Mouse (Mus musculus) T-cell, adult 66 days (primary cell): ENCODE data around the gene Atp5d. TPM values are rescaled to one million over a fixed set of nuclear protein-coding genes. Genes with fewer than 3 reads are reported as not detected.

ENCODE experiments used
- total RNA-seq, 2 experiments: library from RNA; stranded (reverse); gene quantifications; 3 replicates in 1 of 2; 4 replicates in 1 of 2; pipeline ENCODE4 v1.2.4; 2023

Gene Atp5d
- total RNA-seq, result 100 to 1,000 TPM; 157 to 178 TPM

DNA sequence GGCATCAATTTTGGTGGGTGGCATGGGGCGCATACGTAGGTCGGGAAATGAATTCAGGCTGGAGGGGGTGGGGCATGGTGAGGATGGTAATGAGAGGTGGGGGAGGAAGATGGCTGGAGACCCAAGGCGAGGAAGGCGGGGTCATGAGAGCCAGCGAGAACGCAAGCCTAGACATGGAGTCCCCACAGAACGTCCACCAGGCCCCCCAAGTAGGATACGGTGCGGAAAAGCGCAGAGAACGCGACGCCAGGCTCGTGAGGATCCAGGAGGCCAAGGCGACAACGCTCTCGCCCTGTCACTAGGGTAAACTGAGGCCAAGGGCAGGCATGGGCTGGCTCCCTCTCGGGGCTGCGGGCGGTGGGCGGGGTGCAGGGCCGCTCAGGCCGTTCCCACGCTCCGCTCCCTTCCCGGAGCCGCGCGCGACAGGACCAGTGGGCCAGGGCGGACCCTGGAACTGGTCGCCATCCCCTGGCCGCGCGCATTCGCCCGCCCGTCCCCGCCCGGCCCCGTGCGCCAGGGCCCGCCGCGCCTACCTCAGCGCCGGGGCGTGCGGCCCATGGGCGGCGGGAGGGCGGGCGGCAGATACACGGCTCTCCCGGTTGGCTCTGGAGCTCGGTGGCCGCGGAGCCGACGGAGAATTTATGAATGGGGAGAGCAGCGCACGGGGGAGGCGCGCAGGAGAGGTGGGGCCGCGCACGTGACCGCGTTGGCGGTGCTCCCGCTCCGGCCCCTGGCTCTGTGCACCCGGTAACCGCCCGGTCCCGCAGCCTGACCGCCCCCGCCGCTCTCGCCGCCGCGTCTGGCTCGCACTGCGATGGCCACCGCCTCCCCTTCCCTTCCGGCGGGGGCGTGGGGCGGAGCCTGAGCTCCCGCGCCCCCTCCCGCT, at the start of gene Atp5d:
Gene Atp5d (plus strand): TSS at position 80 of the 886 bp plus-strand sequence.

GRCm38 (mm10) chr10:80105460-80105859, 33.0 kb upstream of the Atp5d start, which contains the start of gene Sbno2:
TSS of gene Sbno2 (minus strand) at chr10:80105571.

DNA sequence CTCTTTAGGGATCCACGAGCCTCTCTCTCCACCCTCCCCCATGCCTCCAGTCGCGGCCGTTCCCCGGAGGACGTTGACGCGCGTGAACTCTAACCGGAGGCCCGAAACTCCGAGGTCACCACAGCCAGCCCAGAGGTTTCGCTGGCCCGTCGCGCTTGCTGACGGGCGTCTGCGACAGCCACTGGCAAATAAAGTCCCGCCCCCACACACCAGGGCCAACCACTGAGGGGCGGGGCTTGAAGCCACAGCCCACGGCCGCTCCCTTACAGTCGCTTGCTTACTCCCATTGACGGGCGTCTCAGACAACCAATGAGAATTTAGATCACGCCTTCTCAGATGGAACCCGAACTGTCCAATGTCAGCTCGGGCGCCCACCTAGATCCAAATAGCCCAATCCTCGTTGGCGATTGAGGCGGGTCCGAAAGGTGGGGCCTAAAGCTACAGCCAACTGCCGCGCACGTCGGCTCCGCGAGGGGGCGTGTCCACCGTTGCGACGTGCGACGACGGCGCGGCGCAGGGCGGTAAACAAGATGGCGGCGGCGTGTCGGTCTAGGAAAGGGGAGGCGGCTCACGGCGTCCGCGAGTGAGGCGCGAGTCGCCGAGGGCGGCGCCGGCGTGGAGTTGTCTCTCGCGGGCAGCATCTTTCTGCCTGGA, 23.0 kb upstream of the Atp5d start, which contains the start of gene Stk11:
Gene Stk11 (plus strand): TSS at position 514 of the 654 bp plus-strand sequence.

GRCm38 (mm10) chr10:80140666-80141035, 2.2 kb downstream of the Atp5d start, which contains the start of gene Cbarp:
TSS of gene Cbarp (minus strand) at chr10:80140835.

GRCm38 (mm10) chr10:80147719-80148601, 9.5 kb downstream of the Atp5d start, which contains the start of gene Midn:
TSS of gene Midn (plus strand) at chr10:80148272.

GRCm38 (mm10) chr10:80165392-80166128, 27.1 kb downstream of the Atp5d start, which contains the start of gene Cirbp:
TSS of gene Cirbp (plus strand) at chr10:80165985.

GRCm38 (mm10) chr10:80172527-80173292, 34.3 kb downstream of the Atp5d start, which contains the start of gene 1600002K03Rik:
TSS of gene 1600002K03Rik (plus strand) at chr10:80172944.

DNA sequence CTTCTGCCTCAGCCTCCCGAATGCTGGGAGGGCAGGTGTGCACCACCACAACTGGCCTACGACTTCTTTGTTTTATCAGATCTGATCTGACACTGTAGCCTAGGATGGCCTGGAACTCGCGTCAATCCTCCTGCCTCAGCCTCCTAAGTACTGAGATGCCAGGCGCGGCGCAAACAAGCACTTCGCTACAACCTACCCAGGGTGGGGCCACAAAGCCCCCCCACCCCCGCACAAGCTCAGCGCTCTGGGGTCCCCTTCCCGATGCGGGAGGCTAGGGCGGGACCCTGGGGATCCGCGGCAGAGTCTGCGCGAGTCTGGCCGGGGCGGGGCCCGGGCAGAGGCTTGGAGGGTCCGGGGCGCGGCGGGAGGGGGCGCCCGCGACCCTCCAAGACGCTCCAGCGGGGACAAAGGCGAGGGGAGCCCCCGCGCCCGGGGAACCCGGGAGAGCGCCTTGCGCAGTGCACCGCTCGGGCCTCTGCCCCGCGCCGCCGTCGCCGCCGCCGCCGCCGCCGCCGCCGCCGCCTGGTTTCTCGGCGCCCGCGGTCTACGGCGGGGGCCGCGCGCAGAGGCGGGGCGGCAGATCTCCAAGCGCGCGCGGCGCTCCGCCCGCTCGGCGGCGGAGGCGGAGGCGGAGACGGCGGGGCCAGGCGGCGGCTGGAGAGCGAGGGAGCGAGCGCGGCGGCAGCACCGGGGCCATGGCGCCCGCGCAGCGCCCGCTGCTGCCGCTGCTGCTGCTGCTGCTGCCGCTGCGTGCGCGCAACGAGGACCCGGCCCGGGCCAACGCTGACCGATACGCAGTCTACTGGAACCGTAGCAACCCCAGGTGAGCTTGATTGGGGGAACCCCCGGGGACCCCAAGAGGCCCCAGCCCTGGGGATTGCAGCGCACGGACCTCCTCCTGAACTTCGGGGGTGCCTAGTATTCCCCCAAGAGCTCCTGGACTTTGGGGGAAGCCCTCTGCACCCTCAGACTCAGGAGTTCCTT, 40.9 kb downstream of the Atp5d start, which contains the start of gene Efna2:
Gene Efna2 (plus strand): TSS at position 415 of the 984 bp plus-strand sequence.

Other genes starting within 250 kb of the Atp5d start
- gene Cfd, start 247.8 kb upstream of the Atp5d start, total RNA-seq, result not detected
- gene Med16, start 229.7 kb upstream of the Atp5d start, total RNA-seq, result 10 to 100 TPM; 62.1 to 71.7 TPM
- gene Gm26602, start 227.8 kb upstream of the Atp5d start, total RNA-seq, result not detected
- gene Kiss1r, start 221.7 kb upstream of the Atp5d start, total RNA-seq, result 1 to 10 TPM in 1 of 2 experiments, under 1 TPM in 1; 0.98 to 1.2 TPM
- 100 to 1,000 TPM in 1 of 2 experiments, 10 to 100 TPM in 1; 99.7 to 103 TPM for gene R3hdm4, start 217.4 kb upstream of the Atp5d start, total RNA-seq
- 10 to 100 TPM in 1 of 2 experiments, 1 to 10 TPM in 1; 9.3 to 12.5 TPM for gene Arid3a, start 211.6 kb upstream of the Atp5d start, total RNA-seq
- gene Wdr18, start 178.5 kb upstream of the Atp5d start, total RNA-seq, result 10 to 100 TPM; 54.5 to 63.1 TPM
- under 1 TPM in 1 of 2 experiments, not detected in 1; 0.89 TPM for gene Grin3b, start 167.9 kb upstream of the Atp5d start, total RNA-seq
- gene Tmem259, start 154.3 kb upstream of the Atp5d start, total RNA-seq, result 100 to 1,000 TPM; 152 to 155 TPM
- 100 to 1,000 TPM; 509 to 532 TPM for gene Cnn2, start 150.0 kb upstream of the Atp5d start, total RNA-seq
- gene Abca7, start 142.1 kb upstream of the Atp5d start, total RNA-seq, result 10 to 100 TPM; 75.4 to 82.6 TPM
- gene Arhgap45, start 122.0 kb upstream of the Atp5d start, total RNA-seq, result 100 to 1,000 TPM; 853 to 885 TPM
- gene Polr2e, start 98.8 kb upstream of the Atp5d start, total RNA-seq, result 10 to 100 TPM; 71.1 to 85.2 TPM
- gene Gpx4, start 91.5 kb upstream of the Atp5d start, total RNA-seq, result 100 to 1,000 TPM; 155 to 180 TPM
- 10 to 100 TPM; 97.7 to 98.5 TPM for gene Sbno2, start 33.1 kb upstream of the Atp5d start, total RNA-seq
- gene Stk11, start 22.8 kb upstream of the Atp5d start, total RNA-seq, result 100 to 1,000 TPM; 136 to 156 TPM
- gene Cbarp, start 2.2 kb downstream of the Atp5d start, total RNA-seq, result 10 to 100 TPM; 28.2 to 29.0 TPM
- 100 to 1,000 TPM; 102 to 113 TPM for gene Midn, start 9.6 kb downstream of the Atp5d start, total RNA-seq
- 100 to 1,000 TPM; 113 to 134 TPM for gene Cirbp, start 27.4 kb downstream of the Atp5d start, total RNA-seq
- gene 1600002K03Rik, start 34.3 kb downstream of the Atp5d start, total RNA-seq, result 10 to 100 TPM; 15.1 to 16.3 TPM
- gene Efna2, start 40.9 kb downstream of the Atp5d start, total RNA-seq, result under 1 TPM; 0.27 to 0.41 TPM
- 10 to 100 TPM; 76.1 to 76.3 TPM for gene Mum1, start 87.8 kb downstream of the Atp5d start, total RNA-seq
- 100 to 1,000 TPM in 1 of 2 experiments, 10 to 100 TPM in 1; 99.2 to 104 TPM for gene Ndufs7, start 110.5 kb downstream of the Atp5d start, total RNA-seq
- gene Gamt, start 122.4 kb downstream of the Atp5d start, total RNA-seq, result not detected
- 100 to 1,000 TPM; 175 to 182 TPM for gene Dazap1, start 122.9 kb downstream of the Atp5d start, total RNA-seq
- 1,000 to 10,000 TPM; 3,585 to 3,724 TPM for gene Rps15, start 153.8 kb downstream of the Atp5d start, total RNA-seq
- gene Apc2, start 157.3 kb downstream of the Atp5d start, total RNA-seq, result 1 to 10 TPM in 1 of 2 experiments, under 1 TPM in 1; 0.09 to 1.0 TPM
- 10 to 100 TPM; 25.0 to 28.7 TPM for gene 2310011J03Rik, start 181.9 kb downstream of the Atp5d start, total RNA-seq
- gene Pcsk4, start 190.9 kb downstream of the Atp5d start, total RNA-seq, result 1 to 10 TPM; 2.9 to 3.1 TPM
- under 1 TPM in 1 of 2 experiments, not detected in 1; 0.90 TPM for gene Reep6, start 191.3 kb downstream of the Atp5d start, total RNA-seq
- gene Adamtsl5, start 209.8 kb downstream of the Atp5d start, total RNA-seq, result not detected
- not detected for gene Plk5, start 217.8 kb downstream of the Atp5d start, total RNA-seq
- 1 to 10 TPM; 8.0 to 8.7 TPM for gene Mex3d, start 249.0 kb downstream of the Atp5d start, total RNA-seq